ENCODE assay signal across 30 mouse cellular contexts in the genomic region with DNA sequence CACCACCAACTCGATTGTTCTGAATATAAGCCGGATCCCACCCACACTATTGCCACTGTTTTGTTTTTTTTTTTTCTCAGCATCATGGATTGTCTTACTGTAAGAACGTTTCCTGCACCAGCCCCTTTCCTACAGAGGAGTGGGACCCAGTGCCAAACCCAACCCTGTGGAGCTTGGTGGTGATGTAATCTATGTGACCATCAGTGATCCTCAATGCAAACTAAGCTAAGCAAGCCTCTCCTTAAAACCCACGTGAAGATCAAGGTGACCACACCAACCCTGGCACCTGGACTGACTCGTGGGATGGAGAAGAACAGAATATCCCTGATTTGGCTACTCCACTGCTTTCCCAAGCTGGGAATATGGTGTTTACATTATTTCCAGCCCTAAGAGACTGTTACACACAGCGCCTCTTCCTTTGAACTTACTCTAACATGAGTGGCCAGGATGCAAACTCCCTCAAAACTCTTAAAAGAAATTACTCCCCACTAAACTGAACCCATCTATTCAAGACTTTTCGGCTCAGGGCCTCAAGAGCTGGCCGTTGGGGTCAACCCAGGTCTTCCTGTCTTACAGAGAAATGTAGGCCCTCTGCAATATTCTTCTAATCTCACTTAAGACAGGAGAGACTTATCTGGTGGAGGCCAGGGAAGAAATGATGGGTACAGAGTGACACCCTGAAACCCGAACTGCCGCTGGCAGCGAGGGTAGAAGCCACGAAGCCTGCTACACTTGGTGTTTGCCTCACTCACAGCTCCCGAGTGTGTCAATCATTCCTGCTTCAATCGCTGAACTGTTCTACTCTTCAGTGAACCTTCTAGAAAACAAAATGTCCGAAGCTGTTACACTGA. TPM values are rescaled to one million over a fixed set of nuclear protein-coding genes. Genes with fewer than 3 reads are reported as not detected.
DNase-seq lines count a peak whose midpoint lies in the region; ATAC-seq and TF ChIP-seq lines count a peak whose summit lies in the region.
"Had no signal": no experiment of that assay in that cellular context is flagged by ENCODE, and none has a peak within 500 bp of the region (broad histone marks: within the 10 kb centered on the region; RNA-seq: fewer than 3 reads in every experiment).

No protein-coding gene starts in this region.

- TF ChIP-seq CTCF in MEL (IDR thresholded peaks at IDR 0.05 in 2 of 3, conservative IDR thresholded peaks at IDR 0.05 in 1 of 3; ENCODE audit: control insufficient read depth in 1 of 3, insufficient read depth in 1 of 3, low read depth in 2 of 3, low read length in 3 of 3, poor library complexity in 1 of 3, severe bottlenecking in 1 of 3), result no peak

- DNase-seq in MEL (ENCODE audit: low read depth, low spot score), result peak; percentile 61
- no peak for DNase-seq in liver, embryonic 11.5 days (ENCODE audit: low spot score)
- DNase-seq in adrenal gland, postnatal 25 days, result no peak
- DNase-seq: adrenal gland, postnatal 36 days; cerebellum, adult 18-20 months; cerebellum, postnatal 14 days; embryo, embryonic 11 days; heart, postnatal 10 days; kidney, postnatal 36 days; lung, embryonic 14.5 days; lung, postnatal 36 days; thymus, adult 18-20 months; thymus, postnatal 4 days had no signal

- peaks cover 2% of the 10 kb centered on the region; the same call in 1 of the 2 replicates for H3K79me2 ChIP-seq in MEL (ENCODE audit: control insufficient read depth, insufficient read depth, low read length, poor library complexity)

- peak overlapping the region; percentile 76 to 86 for H3K4me3 ChIP-seq in MEL (ENCODE audit: control insufficient read depth in 1 of 2, insufficient read depth in 1 of 2, low read depth in 2 of 2, low read length in 2 of 2)
- H3K4me3 ChIP-seq in liver, embryonic 11.5 days (ENCODE audit: low read depth, low read length), result no peak overlapping the region
- H3K4me3 ChIP-seq: embryonic facial prominence, embryonic 13.5 days; forebrain, embryonic 15.5 days; hindbrain, embryonic 10.5 days; limb, embryonic 13.5 days; midbrain, embryonic 10.5 days; myocyte; neural tube, embryonic 13.5 days; stomach, embryonic 15.5 days had no signal

- H3K27ac ChIP-seq in MEL (ENCODE audit: control insufficient read depth, low read depth, low read length), result peak overlapping the region; percentile 49
- no peak overlapping the region for H3K27ac ChIP-seq in liver, embryonic 11.5 days (ENCODE audit: low read depth, low read length)
- H3K27ac ChIP-seq: embryonic facial prominence, embryonic 13.5 days; forebrain, embryonic 15.5 days; hindbrain, embryonic 10.5 days; hindbrain, postnatal 0 days; limb, embryonic 13.5 days; midbrain, embryonic 10.5 days; neural tube, embryonic 13.5 days; stomach, embryonic 15.5 days had no signal

- peaks cover 7 to 11% of the 10 kb centered on the region in 2 experiments; a peak in 3 of 4 replicates for H3K4me1 ChIP-seq in MEL (ENCODE audit: control insufficient read depth in 1 of 2, insufficient read depth in 2 of 2, low read length in 2 of 2)
- H3K4me1 ChIP-seq in liver, embryonic 11.5 days (replicated peaks; ENCODE audit: control insufficient read depth, insufficient read depth, low read length), result peaks cover 25% of the 10 kb centered on the region

- H3K36me3 ChIP-seq in MEL (ENCODE audit: control insufficient read depth in 1 of 2, insufficient read depth in 2 of 2, low read length in 2 of 2), result peaks cover 0 to 16% of the 10 kb centered on the region in 2 experiments; a peak in 2 of 4 replicates
- H3K36me3 ChIP-seq in liver, embryonic 11.5 days (ENCODE audit: control insufficient read depth, insufficient read depth, low read length), result no peaks in the 10 kb centered on the region; the same call in 1 of the 2 replicates
- H3K36me3 ChIP-seq: embryonic facial prominence, embryonic 13.5 days; forebrain, embryonic 15.5 days; hindbrain, embryonic 10.5 days; neural tube, embryonic 13.5 days; stomach, embryonic 15.5 days had no signal

- ATAC-seq in erythroblast, adult 5-6 weeks (replicated peaks; ENCODE audit: low FRiP score, poor library complexity, severe bottlenecking), result peak; percentile 41
- ATAC-seq in liver, embryonic 11.5 days (replicated peaks; ENCODE audit: low FRiP score), result peak; percentile 15; the same call in 1 of the 2 replicates
- ATAC-seq in megakaryocyte progenitor cell, adult 5-6 weeks (replicated peaks; ENCODE audit: poor library complexity), result peak; percentile 59
- no peak for ATAC-seq in granulocyte monocyte progenitor cell, adult 5-6 weeks (replicated peaks; ENCODE audit: poor library complexity, severe bottlenecking)
- ATAC-seq in inflammation-experienced regulatory T-cells, adult 6 months, result no peak
- ATAC-seq: CD4-positive, CD25-positive, alpha-beta regulatory T cell, adult 4 months; forebrain, embryonic 15.5 days; hindbrain, postnatal 0 days; intestine, postnatal 0 days; midbrain, embryonic 16.5 days had no signal

- 59% methylated on average over 15 of the region's 15 CpGs for WGBS in liver, embryonic 11.5 days

- H3K9me3 ChIP-seq in MEL (replicated peaks; ENCODE audit: insufficient read depth, low read length), result no peaks in the 10 kb centered on the region
- no peaks in the 10 kb centered on the region for H3K9me3 ChIP-seq in liver, embryonic 11.5 days (ENCODE audit: control insufficient read depth, low read length)
- H3K9me3 ChIP-seq: embryonic facial prominence, embryonic 13.5 days; forebrain, embryonic 15.5 days; hindbrain, embryonic 10.5 days; limb, embryonic 13.5 days; neural tube, embryonic 13.5 days; stomach, embryonic 15.5 days had no signal

- H3K27me3 ChIP-seq in MEL (ENCODE audit: control insufficient read depth in 1 of 2, insufficient read depth in 2 of 2, low read length in 2 of 2), result no peaks in the 10 kb centered on the region
- H3K27me3 ChIP-seq in liver, embryonic 11.5 days (replicated peaks; ENCODE audit: control insufficient read depth, insufficient read depth, low read length), result no peaks in the 10 kb centered on the region
- H3K27me3 ChIP-seq: embryonic facial prominence, embryonic 13.5 days; forebrain, embryonic 15.5 days; limb, embryonic 13.5 days; neural tube, embryonic 13.5 days; stomach, embryonic 15.5 days had no signal

- peak in 1 of 2 experiments; percentile 51; a peak in 1 of 4 replicates for TF ChIP-seq EP300 in MEL (IDR thresholded peaks at IDR 0.05; ENCODE audit: low read depth in 1 of 2, low read length in 2 of 2)

- TF ChIP-seq POLR2A in MEL (IDR thresholded peaks at IDR 0.05; ENCODE audit: control insufficient read depth in 1 of 2, insufficient read depth in 1 of 2, low read depth in 1 of 2, low read length in 2 of 2, poor library complexity in 1 of 2), result no peak

- no peak for TF ChIP-seq RAD21 in MEL (IDR thresholded peaks at IDR 0.05; ENCODE audit: low read depth, low read length)

- peak overlapping the region; percentile 85 for H3K9ac ChIP-seq in MEL (ENCODE audit: control insufficient read depth, low read depth, low read length, poor library complexity, severe bottlenecking)
- no peak overlapping the region for H3K9ac ChIP-seq in liver, embryonic 11.5 days (ENCODE audit: low read depth, low read length)
- H3K9ac ChIP-seq: embryonic facial prominence, embryonic 13.5 days; forebrain, embryonic 15.5 days; limb, embryonic 13.5 days; lung, embryonic 14.5 days; neural tube, embryonic 13.5 days; stomach, embryonic 15.5 days had no signal

- H3K4me2 ChIP-seq in liver, embryonic 11.5 days, result no peak overlapping the region
- H3K4me2 ChIP-seq: embryonic facial prominence, embryonic 13.5 days; forebrain, embryonic 15.5 days; heart, embryonic 11.5 days; limb, embryonic 13.5 days; lung, embryonic 14.5 days; neural tube, embryonic 13.5 days; stomach, embryonic 15.5 days had no signal

TF ChIP-seq in MEL, 35 proteins besides CTCF, POLR2A, EP300 and RAD21:
- TF ChIP-seq GATA1 (IDR thresholded peaks at IDR 0.05; ENCODE audit: low read depth, low read length) (no peak), ZC3H11A (IDR thresholded peaks at IDR 0.05; ENCODE audit: low read depth, low read length) (no peak), MAX (IDR thresholded peaks at IDR 0.05; ENCODE audit: low read length) (peak; percentile 47; the same call in 1 of the 2 replicates), E2F4 (IDR thresholded peaks at IDR 0.05; ENCODE audit: borderline replicate concordance, low read depth, low read length) (no peak), SIN3A (IDR thresholded peaks at IDR 0.05; ENCODE audit: low read length) (0 out of 2 replicates have a peak, but pooled peaks have one; percentile 19), NELFE (IDR thresholded peaks at IDR 0.05; ENCODE audit: low read depth, low read length) (peak; percentile 5; the same call in 1 of the 2 replicates), MYC (IDR thresholded peaks at IDR 0.05; ENCODE audit: low read depth, low read length) (no peak), MAFK (IDR thresholded peaks at IDR 0.05; ENCODE audit: borderline replicate concordance, low read depth, low read length) (no peak), KAT2A (conservative IDR thresholded peaks at IDR 0.05; ENCODE audit: low read depth, low read length) (no peak), TCF12 (IDR thresholded peaks at IDR 0.05; ENCODE audit: low read depth, low read length) (no peak), ZKSCAN1 (IDR thresholded peaks at IDR 0.05; ENCODE audit: low read depth, low read length) (no peak), MXI1 (IDR thresholded peaks at IDR 0.05; ENCODE audit: low read depth, low read length) (no peak), HCFC1 (IDR thresholded peaks at IDR 0.05; ENCODE audit: low read depth, low read length) (no peak), UBTF (IDR thresholded peaks at IDR 0.05; ENCODE audit: borderline replicate concordance, insufficient read depth, low read depth, low read length) (no peak), BHLHE40 (IDR thresholded peaks at IDR 0.05; ENCODE audit: borderline replicate concordance, low read depth, low read length) (no peak), ETS1 (IDR thresholded peaks at IDR 0.05; ENCODE audit: low read depth, low read length) (no peak)

RNA-seq across cellular contexts. Expression of gene Rwdd3, which starts 2.2 kb away (rescaled TPM):
- 4.1 and 4.2 TPM in 2 replicates for total RNA-seq in MEL (2012; rRNA removed)
- 1 to 10 TPM in 1 of 2 experiments, not detected in 1; 4.8 TPM for polyA plus RNA-seq in MEL (2012; ENCODE audit: insufficient read depth in 1 of 2, insufficient read length in 2 of 2, low read depth in 1 of 2, low replicate concordance in 2 of 2, missing spikeins in 1 of 2)
- total RNA-seq in erythroblast, adult 5-6 weeks (2015; ENCODE audit: low replicate concordance), result 2.7 and 6.5 TPM in 2 replicates
- 1.3 TPM in 1 of 2 replicates, not detected in the other for total RNA-seq in erythroblast, adult 5-6 weeks (2017; ENCODE audit: low replicate concordance)
- polyA plus RNA-seq in liver, embryonic 11.5 days (2014; fragmentation: Nextera tagmentation; extraction: Ambion mirVana), result 2.9 and 3.7 TPM in 2 replicates
- total RNA-seq in megakaryocyte progenitor cell, adult 5-6 weeks (2015), result 3.2 and 3.5 TPM in 2 replicates
- 5.9 and 6.5 TPM in 2 replicates for total RNA-seq in megakaryocyte progenitor cell, adult 5-6 weeks (2017)
- 3.7 and 7.4 TPM in 2 replicates for total RNA-seq in granulocyte monocyte progenitor cell, adult 5-6 weeks (2014; fragmentation: Nextera tagmentation)
- 6.6 and 7.8 TPM in 2 replicates for total RNA-seq in granulocyte monocyte progenitor cell, adult 5-6 weeks (2017)
- polyA plus RNA-seq in inflammation-experienced regulatory T-cells, adult 6 months (2017; shearing (Covaris generic)), result 10 to 100 TPM in 1 of 3 experiments, 1 to 10 TPM in 2; 1.5 to 11.0 (median 9.7) TPM
- 10.3 and 17.9 TPM in 2 replicates for total RNA-seq in adrenal gland, postnatal 25 days (2021)

Comparison
In these comparisons a context has a peak if more than half of its experiments do, and no peak if none do; other contexts are left out.
1. ATAC-seq: peak in erythroblast, adult 5-6 weeks (single experiment), liver, embryonic 11.5 days (single experiment) and megakaryocyte progenitor cell, adult 5-6 weeks (single experiment); none in granulocyte monocyte progenitor cell, adult 5-6 weeks (single experiment) and inflammation-experienced regulatory T-cells, adult 6 months (single experiment).